Mouse (Mus musculus) left cerebral cortex, adult 18-20 months (tissue): ENCODE measurements at regions not wholly inside any gene's neighbourhood (a gene's known extent, or its start where the extent isn't known, plus 50 kb on each side); places are given as distances from the start of the nearest gene placed in this dataset.
A peak's percentile ranks its signal among the peaks of the same experiment; 100 is the strongest.

Source experiments
- DNase-seq, 2 experiments: peaks; one replicate each; pipeline ENCODE4 v3.0.0; 2021 to 2022; ENCODE audit warnings: low spot score in 2 of 2, mixed read lengths in 1 of 2

DNA sequence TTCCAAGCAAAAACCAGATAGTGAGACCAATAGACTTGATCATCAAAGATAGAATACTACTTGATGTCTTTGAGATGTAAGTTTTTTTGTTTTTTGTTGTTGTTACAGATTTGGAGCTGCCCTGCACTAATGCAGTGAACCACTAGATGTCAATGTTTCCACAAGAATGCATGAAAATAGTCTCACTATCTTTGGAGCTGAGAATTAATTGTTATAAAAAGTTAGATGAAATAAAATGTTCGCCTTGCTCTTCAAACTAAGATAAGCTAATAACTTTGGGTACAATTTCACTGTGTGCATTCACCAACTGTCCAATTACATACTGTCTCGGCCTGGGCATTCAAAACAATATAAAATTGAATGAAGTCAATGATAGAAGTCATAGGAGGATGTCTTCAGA, 223.2 kb upstream of the Agtr1b start:
- peak; percentile 42 to 52 for DNase-seq

DNA sequence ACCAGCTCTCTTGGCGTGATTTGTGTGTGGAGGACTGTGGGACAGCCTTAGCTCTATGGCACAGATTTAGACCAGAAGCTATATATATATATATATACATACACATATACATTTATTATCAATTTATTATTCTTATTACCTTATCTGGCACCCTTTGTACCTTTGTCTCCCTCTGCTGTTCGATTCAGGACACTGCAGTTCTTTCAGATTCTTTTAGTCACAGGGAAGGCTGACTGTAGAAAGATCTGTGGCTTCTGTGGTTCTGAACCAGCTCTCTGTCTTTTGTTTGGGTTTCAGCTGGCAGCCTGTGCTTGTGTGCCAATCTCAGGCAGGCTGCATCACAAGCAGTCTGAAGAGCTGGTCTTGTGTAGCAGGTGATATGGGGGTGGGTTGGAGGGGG, 184.6 kb upstream of the Agtr1b start:
- no peak for DNase-seq

DNA sequence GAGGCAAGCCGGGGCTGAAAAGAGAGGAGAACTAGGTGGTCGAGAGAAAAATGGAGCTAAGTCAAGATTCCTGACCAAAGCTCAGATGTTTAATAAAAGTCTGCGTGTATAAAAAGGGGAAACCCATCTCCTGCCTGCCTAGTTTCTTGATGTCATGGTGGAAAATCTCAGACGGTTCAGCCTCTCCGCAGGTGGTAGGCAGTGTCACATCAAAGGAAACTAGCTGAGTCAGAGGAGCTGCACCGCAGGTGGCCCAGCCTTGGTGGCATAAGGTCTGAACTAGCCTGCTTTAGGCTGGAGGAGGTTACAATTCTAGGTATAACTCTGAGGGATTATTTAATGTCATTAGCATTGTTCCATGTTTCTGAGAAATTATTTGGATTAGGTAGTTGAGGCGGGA, 177.0 kb upstream of the Agtr1b start:
- DNase-seq: no peak

DNA sequence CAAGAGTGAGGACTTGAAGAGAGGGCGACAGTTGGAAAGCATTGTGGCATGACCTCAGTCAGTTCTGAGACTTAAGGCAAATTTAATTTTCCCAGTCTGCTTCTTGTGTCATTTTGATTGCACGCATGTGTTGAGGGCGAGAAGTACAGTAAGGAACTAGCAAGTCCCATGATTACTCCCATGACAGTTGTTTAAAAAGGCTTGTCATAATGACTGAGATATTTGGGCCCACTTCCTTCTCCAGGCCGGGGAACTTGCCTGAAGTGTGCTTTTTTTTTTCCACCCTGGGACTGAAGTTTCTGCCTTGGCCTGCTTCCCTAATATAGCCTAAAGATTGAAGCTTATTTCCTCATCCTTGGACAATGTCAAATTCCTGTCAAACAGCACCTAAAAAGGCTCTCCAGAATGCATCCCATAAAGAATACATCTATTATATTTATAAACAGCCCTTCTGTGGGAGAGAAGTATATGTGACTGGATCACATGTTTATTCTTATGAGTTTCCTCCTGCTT, 171.6 kb upstream of the Agtr1b start:
- no peak for DNase-seq

DNA sequence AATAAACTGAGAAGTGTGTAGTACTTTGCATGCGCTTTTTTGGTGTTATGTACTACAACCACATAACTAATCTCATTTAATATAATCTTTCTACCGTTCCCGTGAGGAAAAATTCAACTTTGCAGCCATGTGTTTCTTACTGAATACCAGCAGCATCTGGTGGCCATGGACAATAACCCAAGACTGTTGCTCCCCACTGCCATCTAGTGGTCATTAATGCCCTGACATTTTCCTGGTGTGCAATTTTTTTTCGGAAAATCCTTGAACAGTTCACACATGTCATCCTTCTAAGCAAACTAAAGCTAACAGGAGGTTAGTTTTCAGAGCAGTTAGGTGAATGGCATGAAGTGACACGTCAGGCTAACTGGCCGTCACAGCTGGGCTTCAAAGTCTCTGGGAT, 153.8 kb upstream of the Agtr1b start:
- peak; percentile 4 to 6 for DNase-seq

DNA sequence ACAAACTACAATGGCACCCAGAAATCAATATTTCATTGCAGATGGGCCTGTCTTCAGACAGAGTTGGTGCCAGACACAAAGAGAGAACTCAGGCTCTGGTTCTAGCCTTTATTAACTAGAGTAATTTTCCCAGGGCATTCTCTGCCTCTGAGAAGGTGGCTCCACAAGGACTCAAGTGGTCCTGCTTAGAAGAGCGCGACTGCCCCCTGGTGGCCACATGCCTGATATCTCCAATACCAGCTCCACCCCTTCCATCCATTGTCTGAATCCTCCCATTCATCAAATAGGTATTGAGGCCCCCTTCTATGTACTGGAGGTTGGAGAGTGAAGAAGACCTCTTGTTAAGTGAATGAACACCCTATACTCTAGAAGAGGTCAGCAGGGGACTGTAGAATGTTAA, 142.2 kb upstream of the Agtr1b start:
- peak; percentile 81 to 86 for DNase-seq

DNA sequence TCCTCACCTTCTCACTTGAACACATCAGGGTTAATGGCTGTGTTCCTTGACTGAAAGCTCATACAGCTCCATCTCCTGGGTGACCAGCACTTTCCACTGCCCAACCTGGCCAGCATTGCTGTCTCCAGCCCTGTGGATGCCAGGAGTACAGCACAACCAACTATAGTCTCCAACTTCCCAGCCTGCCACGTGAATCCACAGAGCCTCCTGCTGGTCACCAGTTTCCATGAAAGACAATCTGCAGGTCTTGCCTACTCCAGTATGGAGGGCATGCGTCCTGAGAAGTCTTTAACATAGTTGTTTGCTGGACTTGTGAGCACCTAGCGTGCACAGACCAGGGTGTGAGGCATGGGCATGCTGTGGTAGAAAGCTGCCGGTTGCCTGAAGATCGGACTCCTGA, 138.6 kb upstream of the Agtr1b start:
- DNase-seq: no peak
